Mouse (Mus musculus): ENCODE data around the gene Chmp6. TPM values are rescaled to one million over a fixed set of nuclear protein-coding genes. Genes with fewer than 3 reads are reported as not detected.

Chmp6 gene
- polyA plus RNA-seq, 1 experiment: 64.9 TPM

DNA sequence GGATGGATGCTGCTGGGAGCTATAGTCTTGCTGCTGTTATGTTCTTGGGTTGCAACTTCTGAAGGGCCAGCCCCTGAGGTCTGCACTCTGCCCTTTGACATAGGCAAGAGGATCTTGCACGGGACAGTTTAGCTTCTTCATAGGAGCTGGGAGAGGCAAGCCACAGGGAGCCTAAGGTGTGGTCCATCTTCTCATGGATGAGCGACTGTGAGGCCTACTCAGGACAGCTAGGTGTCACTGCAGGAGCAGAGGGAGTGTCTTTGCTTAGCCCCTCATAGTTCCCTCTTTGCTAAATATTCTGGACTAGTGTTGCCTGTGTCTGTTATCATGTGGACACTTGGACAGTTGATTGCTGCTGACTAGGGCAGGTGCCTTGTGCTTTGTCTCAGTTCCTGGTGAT is 34.7 kb downstream of the Chmp6 start:
- Histone ChIP-seq H3K27me3 (ENCODE audit: control insufficient read depth, insufficient read depth, insufficient read length) (no peaks in the 10 kb centered on the region), H3K4me3 (ENCODE audit: insufficient read depth, poor library complexity, severe bottlenecking) (no peak overlapping the region), H3K79me3 (ENCODE audit: low read depth) (peaks cover 98% of the 10 kb centered on the region), H3K79me2 (ENCODE audit: control insufficient read depth, insufficient read depth) (peaks cover 100% of the 10 kb centered on the region), H3ac (ENCODE audit: control insufficient read depth, insufficient read length, low read depth) (no peak overlapping the region), H3K36me3 (ENCODE audit: control insufficient read depth, insufficient read depth) (peaks cover 44% of the 10 kb centered on the region)
- TF ChIP-seq USF1 (IDR thresholded peaks at IDR 0.05; ENCODE audit: low read depth) (no peak), CTCF (IDR thresholded peaks at IDR 0.05; ENCODE audit: control insufficient read depth, insufficient read depth, insufficient read length) (peak; percentile 16), FOSL1 (IDR thresholded peaks at IDR 0.05; ENCODE audit: insufficient read depth, low read length, poor library complexity, severe bottlenecking) (no peak), CEBPB (IDR thresholded peaks at IDR 0.05; ENCODE audit: low read depth) (no peak), MYOD1 (IDR thresholded peaks at IDR 0.05; ENCODE audit: control insufficient read depth, insufficient read length, low read depth) (no peak)

GRCm38 (mm10) chr11:119948305-119948704 is 35.1 kb downstream of the Chmp6 start:
- no peaks in the 10 kb centered on the region for H3K27me3 ChIP-seq (ENCODE audit: control insufficient read depth, insufficient read depth, insufficient read length)

GRCm38 (mm10) chr11:119948803-119949202 is 35.6 kb downstream of the Chmp6 start:
- TF ChIP-seq MAX (IDR thresholded peaks at IDR 0.05): no peak
- TF ChIP-seq MYOG (IDR thresholded peaks at IDR 0.05; ENCODE audit: control insufficient read depth, extremely low read depth, insufficient read length): no peak
- TF ChIP-seq FOSL1 (IDR thresholded peaks at IDR 0.05; ENCODE audit: insufficient read depth, low read length, poor library complexity, severe bottlenecking): no peak
- no peak for TF ChIP-seq MYOD1 (IDR thresholded peaks at IDR 0.05; ENCODE audit: control insufficient read depth, insufficient read length, low read depth)
- no peak for TF ChIP-seq CTCF (IDR thresholded peaks at IDR 0.05; ENCODE audit: control insufficient read depth, insufficient read depth, insufficient read length)
- TF ChIP-seq CEBPB (IDR thresholded peaks at IDR 0.05; ENCODE audit: low read depth): no peak
- H3ac ChIP-seq (ENCODE audit: control insufficient read depth, insufficient read length, low read depth): no peak overlapping the region
- no peak overlapping the region for H3K4me3 ChIP-seq (ENCODE audit: insufficient read depth, poor library complexity, severe bottlenecking)
- peaks cover 100% of the 10 kb centered on the region for H3K79me2 ChIP-seq (ENCODE audit: control insufficient read depth, insufficient read depth)
- H3K79me3 ChIP-seq (ENCODE audit: low read depth): peaks cover 99% of the 10 kb centered on the region
- H3K36me3 ChIP-seq (ENCODE audit: control insufficient read depth, insufficient read depth): peaks cover 44% of the 10 kb centered on the region
- no peaks in the 10 kb centered on the region for H3K27me3 ChIP-seq (ENCODE audit: control insufficient read depth, insufficient read depth, insufficient read length)

More at GRCm38 (mm10) chr11:119948305-119948704, 35.1 kb downstream of the Chmp6 start:
- H3K79me3 ChIP-seq (ENCODE audit: low read depth): peaks cover 99% of the 10 kb centered on the region
- H3K36me3 ChIP-seq (ENCODE audit: control insufficient read depth, insufficient read depth): peaks cover 44% of the 10 kb centered on the region
- H3K79me2 ChIP-seq (ENCODE audit: control insufficient read depth, insufficient read depth): peaks cover 100% of the 10 kb centered on the region
- no peak overlapping the region for H3ac ChIP-seq (ENCODE audit: control insufficient read depth, insufficient read length, low read depth)
- H3K4me3 ChIP-seq (ENCODE audit: insufficient read depth, poor library complexity, severe bottlenecking): no peak overlapping the region
- TF ChIP-seq MYOG (IDR thresholded peaks at IDR 0.05; ENCODE audit: control insufficient read depth, extremely low read depth, insufficient read length): no peak
- TF ChIP-seq CEBPB (IDR thresholded peaks at IDR 0.05; ENCODE audit: low read depth): peak; percentile 89
- TF ChIP-seq FOSL1 (IDR thresholded peaks at IDR 0.05; ENCODE audit: insufficient read depth, low read length, poor library complexity, severe bottlenecking): peak; percentile 35

GRCm38 (mm10) chr11:119950535-119950934 is 37.3 kb downstream of the Chmp6 start:
- peaks cover 99% of the 10 kb centered on the region for H3K79me3 ChIP-seq (ENCODE audit: low read depth)
- H3K79me2 ChIP-seq (ENCODE audit: control insufficient read depth, insufficient read depth): peaks cover 100% of the 10 kb centered on the region
- no peak overlapping the region for H3ac ChIP-seq (ENCODE audit: control insufficient read depth, insufficient read length, low read depth)
- H3K36me3 ChIP-seq (ENCODE audit: control insufficient read depth, insufficient read depth): peaks cover 33% of the 10 kb centered on the region
- no peaks in the 10 kb centered on the region for H3K27me3 ChIP-seq (ENCODE audit: control insufficient read depth, insufficient read depth, insufficient read length)
- H3K4me3 ChIP-seq (ENCODE audit: insufficient read depth, poor library complexity, severe bottlenecking): no peak overlapping the region
- TF ChIP-seq MYOG (IDR thresholded peaks at IDR 0.05; ENCODE audit: control insufficient read depth, extremely low read depth, insufficient read length) (no peak), CEBPB (IDR thresholded peaks at IDR 0.05; ENCODE audit: low read depth) (no peak), MYOD1 (IDR thresholded peaks at IDR 0.05; ENCODE audit: control insufficient read depth, insufficient read length, low read depth) (no peak), USF1 (IDR thresholded peaks at IDR 0.05; ENCODE audit: low read depth) (no peak), MAX (IDR thresholded peaks at IDR 0.05) (no peak), CTCF (IDR thresholded peaks at IDR 0.05; ENCODE audit: control insufficient read depth, insufficient read depth, insufficient read length) (no peak), FOSL1 (IDR thresholded peaks at IDR 0.05; ENCODE audit: insufficient read depth, low read length, poor library complexity, severe bottlenecking) (no peak)

GRCm38 (mm10) chr11:119951326-119951725 is 38.1 kb downstream of the Chmp6 start:
- Histone ChIP-seq H3K79me2 (ENCODE audit: control insufficient read depth, insufficient read depth) (peaks cover 100% of the 10 kb centered on the region), H3K36me3 (ENCODE audit: control insufficient read depth, insufficient read depth) (peaks cover 27% of the 10 kb centered on the region), H3K4me3 (ENCODE audit: insufficient read depth, poor library complexity, severe bottlenecking) (no peak overlapping the region), H3K79me3 (ENCODE audit: low read depth) (peaks cover 99% of the 10 kb centered on the region), H3ac (ENCODE audit: control insufficient read depth, insufficient read length, low read depth) (no peak overlapping the region), H3K27me3 (ENCODE audit: control insufficient read depth, insufficient read depth, insufficient read length) (no peaks in the 10 kb centered on the region)
- TF ChIP-seq MYOD1 (IDR thresholded peaks at IDR 0.05; ENCODE audit: control insufficient read depth, insufficient read length, low read depth): no peak
- no peak for TF ChIP-seq MAX (IDR thresholded peaks at IDR 0.05)

DNA sequence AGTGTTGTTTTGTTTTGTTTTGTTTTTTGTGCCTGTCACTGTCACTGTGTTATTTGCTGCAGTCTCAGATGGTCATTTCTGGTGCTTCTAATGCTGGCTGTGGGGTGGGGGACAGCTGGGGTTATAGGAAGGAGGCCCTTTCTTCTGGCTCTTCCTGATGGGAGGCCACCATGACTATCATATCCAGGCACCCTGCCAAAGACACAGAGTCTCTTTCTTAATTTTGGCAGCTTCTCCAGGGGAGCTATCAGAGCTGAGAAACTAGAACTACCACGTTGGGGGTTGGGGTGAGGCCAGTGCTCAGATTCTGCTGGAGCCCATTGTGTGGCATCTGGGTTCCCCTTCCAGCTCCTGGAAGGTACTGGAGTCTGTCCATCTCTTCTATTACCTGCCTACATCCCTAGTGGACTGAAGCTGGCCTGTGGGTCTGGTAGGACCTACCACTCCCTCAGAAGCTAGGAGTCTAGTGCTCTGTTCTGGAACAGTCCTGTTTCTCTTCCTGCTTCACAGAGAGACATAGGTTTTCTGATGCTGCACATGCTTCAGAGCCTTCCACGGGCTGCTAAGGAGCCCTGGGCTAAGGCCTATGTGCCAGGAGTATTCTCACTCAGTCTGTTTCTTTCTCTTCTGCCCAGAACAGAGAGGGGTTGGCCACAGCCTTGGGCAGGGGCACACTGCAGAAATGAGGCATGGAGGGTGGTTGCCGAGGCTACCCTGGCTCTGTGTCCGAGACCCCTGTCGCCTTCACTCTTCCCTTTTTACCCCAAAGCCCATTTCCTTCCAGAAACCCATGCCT is 39.4 kb downstream of the Chmp6 start:
- Histone ChIP-seq H3K4me3 (ENCODE audit: insufficient read depth, poor library complexity, severe bottlenecking) (no peak overlapping the region), H3K27me3 (ENCODE audit: control insufficient read depth, insufficient read depth, insufficient read length) (no peaks in the 10 kb centered on the region), H3ac (ENCODE audit: control insufficient read depth, insufficient read length, low read depth) (no peak overlapping the region), H3K36me3 (ENCODE audit: control insufficient read depth, insufficient read depth) (peaks cover 28% of the 10 kb centered on the region), H3K79me3 (ENCODE audit: low read depth) (peaks cover 100% of the 10 kb centered on the region), H3K79me2 (ENCODE audit: control insufficient read depth, insufficient read depth) (peaks cover 100% of the 10 kb centered on the region)
- TF ChIP-seq MAX (IDR thresholded peaks at IDR 0.05): no peak
- TF ChIP-seq FOSL1 (IDR thresholded peaks at IDR 0.05; ENCODE audit: insufficient read depth, low read length, poor library complexity, severe bottlenecking): no peak
- no peak for TF ChIP-seq CEBPB (IDR thresholded peaks at IDR 0.05; ENCODE audit: low read depth)
- no peak for TF ChIP-seq MYOD1 (IDR thresholded peaks at IDR 0.05; ENCODE audit: control insufficient read depth, insufficient read length, low read depth)
- TF ChIP-seq CTCF (IDR thresholded peaks at IDR 0.05; ENCODE audit: control insufficient read depth, insufficient read depth, insufficient read length): no peak
- TF ChIP-seq MYOG (IDR thresholded peaks at IDR 0.05; ENCODE audit: control insufficient read depth, extremely low read depth, insufficient read length): no peak
- TF ChIP-seq USF1 (IDR thresholded peaks at IDR 0.05; ENCODE audit: low read depth): no peak

Measured in C2C12 (cell line).